Mouse (Mus musculus) layer of hippocampus, postnatal 14 days (tissue): Measurements from ENCODE around the gene Trappc3. TPM values are rescaled to one million over a fixed set of nuclear protein-coding genes. Genes with fewer than 3 reads are reported as not detected.
"Not testable (repeated sequence)": the region's sequence is repeated elsewhere in the genome, so short reads cannot be mapped to it uniquely, and the experiment has no call there.

Experiments used
- DNase-seq, 2 experiments: peaks; one replicate each; pipeline ENCODE4 v3.0.0; 2021 to 2022; ENCODE audit warnings: low spot score in 2 of 2, mixed read lengths in 1 of 2
- long read RNA-seq, 2 experiments: library from polyadenylated mRNA; stranded (forward); transcript quantifications; one replicate each; pipeline ENCODE4 v2.0.0; 2021
- total RNA-seq, 2 experiments: library from RNA; stranded (reverse); gene quantifications; 2 replicates each; pipeline ENCODE4 v1.2.3; 2021

Gene Trappc3
- 10 to 100 TPM; 83.9 to 88.2 TPM for total RNA-seq
- long read RNA-seq, experiment 1, transcript Trappc3-201 (5 exons, 1,336 nt): major isoform, 6 of 7 reads
- long read RNA-seq, experiment 1, partial matches to known transcripts: 0 of 7 reads
- long read RNA-seq, experiment 1, other reads (novel, unspliced or antisense): 1 of 7 reads
- long read RNA-seq, experiment 2, transcript Trappc3-201 (5 exons, 1,336 nt): major isoform, 15 of 20 reads
- long read RNA-seq, experiment 2, partial matches to known transcripts: 0 of 20 reads
- long read RNA-seq, experiment 2, other reads (novel, unspliced or antisense): 5 of 20 reads

- peak; percentile 100 for DNase-seq
These were observed at the start of gene Trappc3 for GRCm38 (mm10) chr4:126262119-126262807. Trappc3 (plus strand) TSS chr4:126262325.

GRCm38 (mm10) chr4:126217771-126218170 is 44.4 kb upstream of the Trappc3 start:
- no peak for DNase-seq

GRCm38 (mm10) chr4:126219540-126219939 is 42.6 kb upstream of the Trappc3 start:
- DNase-seq: not testable (repeated sequence)

GRCm38 (mm10) chr4:126220045-126220444 is 42.1 kb upstream of the Trappc3 start:
- no peak for DNase-seq

- no peak for DNase-seq
These were observed 39.5 kb upstream of the Trappc3 start for GRCm38 (mm10) chr4:126222631-126223030.

GRCm38 (mm10) chr4:126226640-126227039 is 35.5 kb upstream of the Trappc3 start:
- no peak for DNase-seq

- peak; percentile 87 to 93 for DNase-seq
These were observed 34.9 kb upstream of the Trappc3 start for GRCm38 (mm10) chr4:126227077-126227761.

- DNase-seq: no peak
These were observed 34.0 kb upstream of the Trappc3 start for GRCm38 (mm10) chr4:126228144-126228543.

- DNase-seq: no peak
These were observed 32.2 kb upstream of the Trappc3 start for GRCm38 (mm10) chr4:126229900-126230299.

- DNase-seq: no peak
These were observed 28.3 kb upstream of the Trappc3 start for GRCm38 (mm10) chr4:126233676-126234308.

GRCm38 (mm10) chr4:126234496-126235175 is 27.5 kb upstream of the Trappc3 start:
- no peak for DNase-seq

GRCm38 (mm10) chr4:126235191-126235590 is 26.9 kb upstream of the Trappc3 start:
- no peak for DNase-seq

- no peak for DNase-seq
These were observed 25.5 kb upstream of the Trappc3 start for GRCm38 (mm10) chr4:126236467-126237280.

- no peak for DNase-seq
These were observed 24.3 kb upstream of the Trappc3 start for GRCm38 (mm10) chr4:126237721-126238242.

GRCm38 (mm10) chr4:126239862-126240475 is 22.2 kb upstream of the Trappc3 start:
- no peak for DNase-seq

- DNase-seq: no peak
These were observed 20.2 kb upstream of the Trappc3 start for GRCm38 (mm10) chr4:126241956-126242355.

GRCm38 (mm10) chr4:126242510-126242909 is 19.6 kb upstream of the Trappc3 start:
- DNase-seq: no peak

GRCm38 (mm10) chr4:126246202-126246889 is 15.8 kb upstream of the Trappc3 start:
- no peak for DNase-seq
